Mouse (Mus musculus) spleen, postnatal 36 days (tissue): Measurements from ENCODE around the gene P4ha2.

ENCODE experiments used
- DNase-seq, 2 experiments: peaks; one replicate each; pipeline ENCODE4 v3.0.0; 2022; ENCODE audit warnings: low spot score in 2 of 2, mixed read lengths in 1 of 2

Gene P4ha2

GRCm38 (mm10) chr11:54100045-54100691 is at the start of gene P4ha2:
P4ha2 (plus strand) TSS chr11:54100095.
- no peak for DNase-seq

DNA sequence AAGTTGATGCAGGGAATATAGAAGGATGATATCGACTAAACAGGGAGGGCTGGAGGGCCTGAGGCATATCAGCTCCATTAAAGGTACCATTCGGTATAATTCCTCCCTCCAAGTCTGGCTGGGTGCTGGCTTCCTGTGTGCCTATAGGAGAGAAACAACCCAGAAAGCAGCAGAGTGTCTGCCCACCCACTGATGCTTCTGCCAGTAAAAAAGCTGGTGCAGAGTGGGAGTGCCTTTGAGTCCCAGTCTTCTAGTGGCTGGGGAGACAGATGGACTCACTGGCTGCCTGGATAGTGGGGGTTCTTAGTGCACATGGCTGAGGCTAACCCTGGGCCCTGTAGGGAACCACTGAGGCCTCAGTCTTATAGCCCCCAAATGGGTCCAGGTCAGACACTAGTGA is 49.7 kb upstream of the P4ha2 start:
- no peak for DNase-seq

GRCm38 (mm10) chr11:54051161-54051560 is 48.7 kb upstream of the P4ha2 start:
- no peak for DNase-seq

GRCm38 (mm10) chr11:54052128-54052527 is 47.8 kb upstream of the P4ha2 start:
- DNase-seq = no peak

GRCm38 (mm10) chr11:54053090-54053489 is 46.8 kb upstream of the P4ha2 start:
- DNase-seq = no peak

DNA sequence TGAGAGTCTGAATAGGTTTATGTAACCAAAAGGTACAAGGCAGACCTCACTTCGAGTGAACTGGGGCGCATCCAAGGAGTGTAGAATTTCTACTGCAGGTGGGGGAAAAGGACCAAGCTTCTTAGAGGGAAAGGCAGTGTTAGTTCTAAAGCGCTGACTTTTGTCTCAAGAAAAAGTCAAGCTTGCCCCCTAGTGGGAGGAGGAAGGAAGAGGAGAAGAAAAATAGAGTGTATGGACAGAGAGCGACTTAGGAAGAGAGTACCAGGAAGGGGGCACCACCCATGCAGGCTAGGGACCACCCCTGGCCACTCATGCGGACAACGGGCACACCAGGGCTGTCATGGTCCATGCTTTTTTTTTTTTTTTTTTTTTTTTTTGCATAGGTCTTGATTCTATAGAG is 45.6 kb upstream of the P4ha2 start:
- peak in 1 of 2 experiments; percentile 35 for DNase-seq

DNA sequence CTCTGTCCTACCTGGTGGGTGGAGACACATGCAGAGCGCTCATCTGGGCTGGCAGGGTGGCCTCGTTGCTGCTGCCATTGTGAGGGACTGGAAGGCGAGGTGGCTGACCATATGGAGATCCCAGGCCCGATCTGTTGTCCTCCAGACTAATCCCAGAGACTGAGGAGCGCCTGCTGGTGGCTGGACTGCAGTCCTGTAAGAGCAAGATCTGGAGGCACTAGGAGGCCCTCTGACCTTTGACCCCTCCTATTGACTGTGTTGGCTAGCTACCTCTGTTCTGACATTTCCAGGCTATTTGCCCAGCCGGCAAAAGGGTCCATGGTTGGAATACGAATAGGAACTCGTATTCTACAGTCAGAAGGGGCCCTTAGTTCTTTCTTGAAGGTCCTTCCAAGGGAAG is 43.8 kb upstream of the P4ha2 start:
- DNase-seq = no peak

GRCm38 (mm10) chr11:54057428-54057827 is 42.5 kb upstream of the P4ha2 start:
- no peak for DNase-seq

DNA sequence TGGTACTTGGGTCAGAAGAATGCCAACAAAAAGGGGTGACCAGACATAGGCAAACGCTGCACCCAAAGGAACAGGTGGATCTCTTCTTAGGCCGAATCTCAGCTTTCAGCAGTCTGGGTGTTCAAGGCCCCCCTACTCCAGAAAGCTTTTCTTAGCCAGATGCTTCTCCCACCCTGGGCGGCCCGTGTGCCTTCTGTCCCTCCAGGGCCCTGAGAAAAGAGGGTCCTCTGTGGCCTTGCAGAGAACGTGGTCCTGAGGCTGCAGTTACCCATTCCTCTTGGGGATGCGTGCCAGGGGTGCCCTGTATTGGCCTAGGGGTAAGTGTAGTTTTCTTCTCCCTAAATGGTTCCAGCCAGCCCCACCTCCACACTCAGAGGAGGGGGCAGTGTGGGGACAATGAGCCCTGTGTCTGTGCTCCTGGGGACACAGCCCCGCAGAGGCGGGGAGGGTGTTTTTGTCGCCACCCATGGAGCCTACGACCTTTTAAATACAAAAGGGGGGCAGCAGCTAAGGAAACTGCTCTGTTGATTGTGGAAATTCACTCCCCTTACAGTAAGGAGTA is 41.8 kb upstream of the P4ha2 start:
- DNase-seq = no peak

DNA sequence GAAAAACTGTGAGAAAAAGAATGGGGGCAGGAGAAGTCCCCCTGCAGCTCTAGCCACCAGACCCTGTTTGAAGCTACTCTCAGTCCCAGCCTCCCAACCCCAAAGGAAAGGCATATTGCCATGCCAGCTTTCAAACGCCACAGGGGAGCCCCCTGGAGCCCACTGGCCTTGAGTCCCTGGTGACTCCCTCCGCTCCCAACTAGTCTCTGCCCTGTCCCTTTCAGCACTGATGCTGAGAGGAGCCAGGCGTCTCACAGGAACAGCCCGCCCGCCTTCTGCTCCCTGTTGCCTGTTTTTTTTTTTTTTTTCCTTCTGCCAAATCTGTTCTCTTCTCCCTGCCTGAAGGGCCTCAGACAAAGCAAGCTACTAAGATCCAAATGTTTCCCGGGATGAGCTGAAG is 41.3 kb upstream of the P4ha2 start:
- DNase-seq = no peak

DNA sequence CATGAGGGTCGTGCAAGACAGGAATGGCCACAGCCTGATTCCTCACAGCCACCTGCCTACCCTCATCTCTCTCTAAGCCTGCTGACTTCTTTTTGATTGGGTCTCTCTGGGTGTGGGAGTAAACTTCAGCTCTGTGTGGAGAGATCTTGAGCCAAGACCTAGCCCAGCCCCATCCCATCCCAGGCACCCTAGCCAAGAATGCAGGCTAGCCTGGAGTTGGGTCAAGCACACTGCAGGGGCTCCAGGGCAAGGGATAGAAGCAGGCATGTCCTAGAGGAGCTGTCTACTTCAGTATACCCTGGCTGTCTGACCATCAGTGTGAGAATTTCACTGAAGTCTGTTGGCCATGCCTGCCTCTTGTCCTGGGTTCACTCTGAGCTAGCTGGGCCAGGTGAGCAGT is 40.4 kb upstream of the P4ha2 start:
- DNase-seq = no peak

GRCm38 (mm10) chr11:54060316-54060715 is 39.6 kb upstream of the P4ha2 start:
- peak in 1 of 2 experiments; percentile 12 for DNase-seq

- no peak for DNase-seq
These were observed 37.7 kb upstream of the P4ha2 start for GRCm38 (mm10) chr11:54062086-54062752.

GRCm38 (mm10) chr11:54062753-54063471 is 37.0 kb upstream of the P4ha2 start:
- no peak for DNase-seq

DNA sequence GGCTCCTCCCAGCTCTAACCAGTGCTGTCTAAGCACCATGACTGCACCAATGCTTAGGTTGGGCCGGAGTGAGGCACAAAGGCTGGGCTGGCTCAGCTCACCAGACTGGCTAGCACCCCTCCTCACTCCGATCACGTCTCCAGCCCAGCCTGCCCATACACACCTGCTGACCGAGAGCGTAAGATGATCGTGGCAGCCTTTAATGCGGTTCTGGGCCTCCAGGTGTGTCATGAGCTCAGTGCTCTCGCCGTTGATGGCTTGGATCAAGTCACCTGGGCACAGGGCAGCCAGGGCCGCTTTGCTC is 36.5 kb upstream of the P4ha2 start:
- no peak for DNase-seq

- DNase-seq = no peak
These were observed 35.4 kb upstream of the P4ha2 start for GRCm38 (mm10) chr11:54064412-54064978.

- no peak for DNase-seq
These were observed 34.6 kb upstream of the P4ha2 start for GRCm38 (mm10) chr11:54065106-54065914.

DNA sequence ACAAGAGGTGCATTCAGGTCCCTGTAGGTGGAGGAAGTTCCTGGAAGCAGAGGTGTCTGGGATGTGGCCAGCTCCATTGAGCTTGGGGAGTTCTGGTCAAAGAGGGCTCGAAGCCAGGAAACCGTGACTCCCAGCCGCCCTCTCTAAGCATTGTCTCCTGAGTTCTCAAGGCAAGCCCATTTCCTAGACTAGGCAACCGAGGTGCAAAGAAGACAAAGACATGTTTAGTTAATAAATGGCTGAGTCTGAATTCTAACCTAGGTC is 34.0 kb upstream of the P4ha2 start:
- DNase-seq = no peak

DNA sequence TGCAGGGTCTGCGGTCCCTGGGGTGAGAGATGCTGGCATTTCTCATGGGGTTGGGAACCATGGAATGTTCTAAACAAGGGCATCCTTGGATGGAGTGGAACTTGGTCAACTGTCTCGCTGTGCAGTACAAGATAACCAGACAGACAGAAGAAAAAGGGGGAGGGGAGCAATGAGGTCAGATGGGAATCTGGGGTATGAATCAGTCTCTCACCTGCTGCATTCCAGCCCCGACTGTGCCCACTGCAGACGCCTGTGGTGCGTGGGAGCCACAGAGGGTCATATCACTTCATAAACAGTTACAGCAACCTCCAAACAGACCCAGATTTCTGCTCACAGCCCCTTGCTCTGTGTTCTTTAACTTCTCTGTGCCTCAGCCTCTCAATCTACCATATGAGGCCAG is 33.5 kb upstream of the P4ha2 start:
- no peak for DNase-seq

DNA sequence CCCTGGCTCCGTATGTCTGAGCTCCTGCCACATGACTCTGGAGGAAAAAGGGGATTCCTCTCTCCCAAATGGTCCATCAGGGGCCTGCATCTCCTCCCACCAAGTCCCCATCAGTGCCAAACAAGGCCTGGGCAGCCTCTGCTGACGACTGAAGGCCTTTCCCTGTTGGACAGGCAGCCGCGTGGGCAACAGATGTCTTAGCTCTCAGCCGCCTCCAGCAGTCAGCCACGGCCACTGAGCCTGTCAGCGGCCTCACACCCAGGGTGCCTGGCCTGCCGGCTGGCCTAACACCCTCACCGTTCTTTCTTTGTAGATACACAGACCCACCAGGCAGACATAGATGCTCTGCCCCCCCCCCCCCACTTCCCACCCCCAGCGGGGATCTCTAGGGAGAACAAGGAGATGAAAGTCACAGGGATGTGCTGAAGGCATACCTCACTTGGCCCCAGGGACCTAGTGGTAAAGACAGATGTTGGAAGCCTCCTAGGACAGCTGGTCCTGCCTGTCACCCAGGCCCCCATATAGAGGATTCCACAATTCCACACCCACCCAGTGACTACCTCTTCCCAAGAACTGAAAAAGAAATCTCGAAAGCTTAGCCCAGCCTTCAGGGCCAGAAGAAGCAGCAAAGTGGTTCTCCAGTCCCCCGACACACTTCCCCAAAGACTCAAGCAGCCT is 32.4 kb upstream of the P4ha2 start:
- no peak for DNase-seq

DNA sequence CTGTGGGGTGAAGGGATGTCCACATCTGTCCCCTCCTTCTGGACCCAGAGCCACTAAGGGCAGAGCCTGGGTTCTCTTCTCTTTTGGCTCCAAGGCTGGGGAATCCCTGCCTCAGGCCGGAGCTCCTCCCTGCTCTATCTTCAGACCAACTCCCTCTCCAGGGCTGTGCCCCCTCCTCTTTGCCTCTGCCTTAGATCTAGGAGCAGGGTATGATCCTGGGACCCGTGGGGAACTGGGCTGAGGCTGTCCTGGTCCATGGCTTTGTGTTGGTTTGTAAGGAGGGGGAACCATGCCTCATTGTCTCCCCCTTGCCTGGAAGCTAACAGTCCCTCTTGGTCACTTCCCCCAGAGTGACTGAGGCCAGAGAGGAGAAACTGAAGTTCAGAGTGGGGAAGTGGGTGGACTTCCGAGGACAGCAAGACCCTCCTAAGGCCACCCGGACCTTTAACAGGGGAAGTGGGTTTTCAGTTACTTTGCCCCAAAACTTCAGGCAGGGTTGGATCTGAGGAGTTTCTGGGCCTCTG is 31.8 kb upstream of the P4ha2 start:
- no peak for DNase-seq
